Mouse (Mus musculus) small intestine, adult 2 months (tissue): ENCODE data around the gene Tinagl1.

ENCODE experiments used
- CTCF ChIP-seq: fragments of 200-500 bp; IDR thresholded peaks from 2 replicates; pipeline ENCODE4 v1.5.1; 2012; ENCODE audit warnings: low read depth, mild to moderate bottlenecking, control low read depth, inconsistent platforms, low read length, moderate library complexity, mixed read lengths; ENCODE audit not compliant: insufficient replicate concordance, insufficient read length; ENCODE audit errors: extremely low read depth
- POLR2A ChIP-seq: fragments of 200-500 bp; IDR thresholded peaks from 2 replicates; pipeline ENCODE4 v1.6.1; 2012; ENCODE audit warnings: low read depth, mild to moderate bottlenecking, control low read depth, inconsistent platforms, low read length, moderate library complexity

GRCm38 (mm10) chr4:130176156-130176720 lies 1.3 kb upstream of the Tinagl1 start:
- no peak for TF ChIP-seq CTCF
- no peak for TF ChIP-seq POLR2A
